Mouse (Mus musculus) yolk sac, embryonic 10.5 days (tissue): ENCODE results near the gene Erc2.

Source experiments
- DNase-seq: peaks from one replicate; pipeline ENCODE4 v3.0.0-alpha.2; 2017; ENCODE audit warnings: low spot score

Gene Erc2

GRCm38 (mm10) chr14:28295145-28295544, 672.9 kb downstream of the Erc2 start:
- peak; percentile 73 for DNase-seq

- DNase-seq, result no peak
Observed at GRCm38 (mm10) chr14:28300095-28300494, 677.9 kb downstream of the Erc2 start.

- no peak for DNase-seq
Observed at GRCm38 (mm10) chr14:28301251-28301650, 679.0 kb downstream of the Erc2 start.

GRCm38 (mm10) chr14:28304131-28304530, 681.9 kb downstream of the Erc2 start:
- no peak for DNase-seq

- DNase-seq, result no peak
Observed at GRCm38 (mm10) chr14:28308661-28309060, 686.4 kb downstream of the Erc2 start.

GRCm38 (mm10) chr14:28316851-28317250, 694.6 kb downstream of the Erc2 start:
- DNase-seq, result no peak

- no peak for DNase-seq
Observed at GRCm38 (mm10) chr14:28321916-28322534, 699.8 kb downstream of the Erc2 start.

- no peak for DNase-seq
Observed at GRCm38 (mm10) chr14:28323243-28323642, 701.0 kb downstream of the Erc2 start.

- DNase-seq, result no peak
Observed at GRCm38 (mm10) chr14:28323727-28324126, 701.5 kb downstream of the Erc2 start.

- no peak for DNase-seq
Observed at GRCm38 (mm10) chr14:28326456-28326855, 704.2 kb downstream of the Erc2 start.

GRCm38 (mm10) chr14:28328512-28328911, 706.3 kb downstream of the Erc2 start:
- DNase-seq, result no peak

GRCm38 (mm10) chr14:28331108-28331507, 708.9 kb downstream of the Erc2 start:
- DNase-seq, result no peak

- no peak for DNase-seq
Observed at GRCm38 (mm10) chr14:28332351-28332953, 710.2 kb downstream of the Erc2 start.

GRCm38 (mm10) chr14:28339146-28339545, 716.9 kb downstream of the Erc2 start:
- no peak for DNase-seq

- no peak for DNase-seq
Observed at GRCm38 (mm10) chr14:28349129-28349528, 726.9 kb downstream of the Erc2 start.

GRCm38 (mm10) chr14:28356031-28356430, 733.8 kb downstream of the Erc2 start:
- DNase-seq, result no peak

GRCm38 (mm10) chr14:28359502-28359901, 737.3 kb downstream of the Erc2 start:
- no peak for DNase-seq

GRCm38 (mm10) chr14:28359983-28360382, 737.8 kb downstream of the Erc2 start:
- no peak for DNase-seq

GRCm38 (mm10) chr14:28362336-28362735, 740.1 kb downstream of the Erc2 start:
- DNase-seq, result no peak

GRCm38 (mm10) chr14:28370713-28371112, 748.5 kb downstream of the Erc2 start:
- DNase-seq, result peak; percentile 42

- DNase-seq, result no peak
Observed at GRCm38 (mm10) chr14:28371651-28372050, 749.4 kb downstream of the Erc2 start.

GRCm38 (mm10) chr14:28375642-28376091, 753.4 kb downstream of the Erc2 start:
- no peak for DNase-seq

- DNase-seq, result no peak
Observed at GRCm38 (mm10) chr14:28376208-28376805, 754.1 kb downstream of the Erc2 start.
